8 mouse cellular contexts compared by ENCODE assay signal in genomic region chr11:74770037-74770436, GRCm38 (mm10). TPM values are rescaled to one million over a fixed set of nuclear protein-coding genes. Genes with fewer than 3 reads are reported as not detected.
DNase-seq lines count a peak whose midpoint lies in the region; ATAC-seq and TF ChIP-seq lines count a peak whose summit lies in the region.

No protein-coding gene starts in this region.

- DNase-seq in cerebellum, adult 11-12 months: peak; percentile 12
- DNase-seq in cerebellum, adult 8-10 months: no peak
- DNase-seq in testis, postnatal 14 days (ENCODE audit: low spot score): no peak
- DNase-seq in limb, embryonic 14.5 days (ENCODE audit: low spot score): no peak
- no peak for DNase-seq in stomach, postnatal 0 days (ENCODE audit: low spot score)
- DNase-seq in B cell, adult 2 months: no peak
- DNase-seq in cerebellum, adult 2 months: no peak

- peak overlapping the region; percentile 55 for H3K4me2 ChIP-seq in limb, embryonic 14.5 days (replicated peaks; ENCODE audit: low read depth, low read length, severe bottlenecking)
- H3K4me2 ChIP-seq in stomach, postnatal 0 days (replicated peaks; ENCODE audit: low read depth): peak overlapping the region; percentile 62

- H3K4me3 ChIP-seq in testis, adult 2 months (ENCODE audit: control insufficient read depth, low read depth, low read length): peak overlapping the region; percentile 96
- H3K4me3 ChIP-seq in limb, embryonic 14.5 days (replicated peaks; ENCODE audit: low read length): peak overlapping the region; percentile 79
- H3K4me3 ChIP-seq in stomach, postnatal 0 days (ENCODE audit: low read depth, low read length): peak overlapping the region; percentile 61
- H3K4me3 ChIP-seq in cerebellum, adult 2 months (replicated peaks; ENCODE audit: insufficient read depth, low read depth, low read length): no peak overlapping the region

- no peak for TF ChIP-seq CTCF in testis, adult 2 months (IDR thresholded peaks at IDR 0.05; ENCODE audit: control insufficient read depth, insufficient read depth, insufficient replicate concordance, low read depth, low read length)
- TF ChIP-seq CTCF in stomach, postnatal 0 days (IDR thresholded peaks at IDR 0.05; ENCODE audit: low read depth): no peak
- no peak for TF ChIP-seq CTCF in cerebellum, adult 2 months (IDR thresholded peaks at IDR 0.05; ENCODE audit: borderline replicate concordance, insufficient read depth, low read depth, low read length)

- TF ChIP-seq POLR2A in testis, adult 2 months (IDR thresholded peaks at IDR 0.05; ENCODE audit: control insufficient read depth, low read depth, low read length): no peak
- TF ChIP-seq POLR2A in limb, embryonic 14.5 days (IDR thresholded peaks at IDR 0.05; ENCODE audit: borderline replicate concordance, extremely low read depth, insufficient read depth, insufficient read length): no peak
- no peak for TF ChIP-seq POLR2A in cerebellum, adult 2 months (IDR thresholded peaks at IDR 0.05; ENCODE audit: borderline replicate concordance, insufficient read depth, low read length)

- peak overlapping the region; percentile 84 for H3K27ac ChIP-seq in testis, adult 2 months (ENCODE audit: control insufficient read depth, insufficient read depth, low read depth, low read length)
- H3K27ac ChIP-seq in limb, embryonic 14.5 days (replicated peaks; ENCODE audit: low read depth, low read length): peak overlapping the region; percentile 95; the same call in 1 of the 2 replicates
- no peak overlapping the region for H3K27ac ChIP-seq in stomach, postnatal 0 days (replicated peaks)
- no peak overlapping the region for H3K27ac ChIP-seq in cerebellum, adult 2 months (ENCODE audit: insufficient read depth, low read length)

- no peaks in the 10 kb centered on the region for H3K36me3 ChIP-seq in testis, adult 2 months (ENCODE audit: control insufficient read depth, insufficient read depth, low read length)
- peaks cover 18% of the 10 kb centered on the region for H3K36me3 ChIP-seq in limb, embryonic 14.5 days (ENCODE audit: control insufficient read depth, insufficient read depth, low read length)
- H3K36me3 ChIP-seq in stomach, postnatal 0 days (ENCODE audit: control insufficient read depth, insufficient read depth, low read length): 0 out of 2 replicates have a peak, but pooled peaks cover 4% of the 10 kb centered on the region

- H3K9me3 ChIP-seq in limb, embryonic 14.5 days (ENCODE audit: control insufficient read depth, low read length): no peaks in the 10 kb centered on the region
- H3K9me3 ChIP-seq in stomach, postnatal 0 days (ENCODE audit: control insufficient read depth, low read length): no peaks in the 10 kb centered on the region

- no peak for ATAC-seq in limb, embryonic 14.5 days (ENCODE audit: low FRiP score, low read depth)
- no peak for ATAC-seq in stomach, postnatal 0 days (ENCODE audit: low FRiP score, low TSS enrichment)

- TF ChIP-seq EP300 in stomach, postnatal 0 days (optimal IDR thresholded peaks at IDR 0.05): no peak

- peak overlapping the region; percentile 90 for H3K9ac ChIP-seq in limb, embryonic 14.5 days (ENCODE audit: low read depth, low read length, severe bottlenecking)
- peak overlapping the region; percentile 50; the same call in 1 of the 2 replicates for H3K9ac ChIP-seq in stomach, postnatal 0 days (ENCODE audit: low read length)

- 80% methylated on average over 9 of the region's 9 CpGs for WGBS in limb, embryonic 14.5 days
- 81% methylated on average over 9 of the region's 9 CpGs for WGBS in stomach, postnatal 0 days
- WGBS in cerebellum, adult 2 months: 78% methylated on average over 9 of the region's 9 CpGs

- no peaks in the 10 kb centered on the region for H3K27me3 ChIP-seq in testis, adult 2 months (ENCODE audit: control insufficient read depth, insufficient read depth, low read length)
- no peaks in the 10 kb centered on the region for H3K27me3 ChIP-seq in limb, embryonic 14.5 days (ENCODE audit: control insufficient read depth, insufficient read depth, low read length)
- no peaks in the 10 kb centered on the region for H3K27me3 ChIP-seq in stomach, postnatal 0 days (ENCODE audit: control insufficient read depth, insufficient read depth, low read length)
- H3K27me3 ChIP-seq in cerebellum, adult 2 months (ENCODE audit: control insufficient read depth, insufficient read depth, low read length): no peaks in the 10 kb centered on the region

- peaks cover 2% of the 10 kb centered on the region; the same call in 1 of the 2 replicates for H3K4me1 ChIP-seq in testis, adult 2 months (ENCODE audit: control insufficient read depth, insufficient read depth, low read length)
- peaks cover 10% of the 10 kb centered on the region for H3K4me1 ChIP-seq in limb, embryonic 14.5 days (ENCODE audit: control insufficient read depth, insufficient read depth, low read length)
- H3K4me1 ChIP-seq in stomach, postnatal 0 days (replicated peaks; ENCODE audit: control insufficient read depth, insufficient read depth): no peaks in the 10 kb centered on the region
- no peaks in the 10 kb centered on the region for H3K4me1 ChIP-seq in cerebellum, adult 2 months (ENCODE audit: control insufficient read depth, insufficient read depth, low read length)

RNA-seq across cellular contexts. Expression of gene Mettl16, which starts 0.6 kb away (rescaled TPM):
- 5.3 and 6.4 TPM in 2 replicates for polyA plus RNA-seq in testis, adult 2 months (2012; rRNA removed)
- polyA plus RNA-seq in limb, embryonic 14.5 days (2012; rRNA removed): 11.3 and 17.0 TPM in 2 replicates
- 30.9 and 33.7 TPM in 2 replicates for polyA plus RNA-seq in limb, embryonic 14.5 days (2014; fragmentation: Nextera tagmentation; extraction: Ambion mirVana)
- 13.4 and 13.9 TPM in 2 replicates for polyA plus RNA-seq in stomach, postnatal 0 days (2015; fragmentation: Nextera tagmentation; extraction: Ambion mirVana)
- polyA plus RNA-seq in cerebellum, adult 2 months (2012; rRNA removed): 17.6 and 18.5 TPM in 2 replicates

RNA-seq across cellular contexts. Expression of gene Pafah1b1, which starts 45.6 kb away (rescaled TPM):
- polyA plus RNA-seq in testis, adult 2 months (2012; rRNA removed): 39.3 and 53.4 TPM in 2 replicates
- polyA plus RNA-seq in limb, embryonic 14.5 days (2012; rRNA removed): 54.1 and 57.6 TPM in 2 replicates
- 67.0 and 68.1 TPM in 2 replicates for polyA plus RNA-seq in limb, embryonic 14.5 days (2014; fragmentation: Nextera tagmentation; extraction: Ambion mirVana)
- 47.5 and 51.7 TPM in 2 replicates for polyA plus RNA-seq in stomach, postnatal 0 days (2015; fragmentation: Nextera tagmentation; extraction: Ambion mirVana)
- 185 and 190 TPM in 2 replicates for polyA plus RNA-seq in cerebellum, adult 2 months (2012; rRNA removed)

Comparison
In these comparisons a context has a peak if more than half of its experiments do, and no peak if none do; other contexts are left out.
1. H3K27ac ChIP-seq: peak in testis, adult 2 months (single experiment) and limb, embryonic 14.5 days (single experiment); none in stomach, postnatal 0 days (single experiment) and cerebellum, adult 2 months (single experiment).